Mouse (Mus musculus) ES-E14 (cell line): ENCODE data around the gene Polr2h. TPM values are rescaled to one million over a fixed set of nuclear protein-coding genes. Genes with fewer than 3 reads are reported as not detected.

Source experiments
- DNase-seq: peaks from one replicate; pipeline ENCODE4 v3.0.0-alpha.2; 2013; ENCODE audit warnings: low read depth, low spot score
- H3K27ac ChIP-seq: 2 replicates; pipeline ENCODE4 v1.5.1; 2012; ENCODE audit warnings: low read depth, mild to moderate bottlenecking, low read length, moderate library complexity, mixed read lengths; ENCODE audit not compliant: poor library complexity, insufficient read depth, severe bottlenecking
- H3K36me3 ChIP-seq: 2 replicates; pipeline ENCODE4 v1.6.1; 2012; ENCODE audit warnings: mild to moderate bottlenecking, low read length, moderate library complexity, mixed read lengths; ENCODE audit not compliant: control insufficient read depth, poor library complexity, insufficient read depth, severe bottlenecking
- H3K4me1 ChIP-seq, 2 experiments: fragments of 150-350 bp in 1 of 2; sonication (generic) in 1 of 2; 2 replicates each; pipeline ENCODE4 v1.6.1; 2012; ENCODE audit warnings: low read length in 2 of 2, mild to moderate bottlenecking in 1 of 2, mixed read lengths in 1 of 2; ENCODE audit not compliant: control insufficient read depth in 2 of 2, insufficient read depth in 2 of 2, poor library complexity in 1 of 2
- H3K4me3 ChIP-seq, 2 experiments: fragments of 150-350 bp in 1 of 2; sonication (generic) in 1 of 2; 2 replicates each; pipeline ENCODE4 v1.5.1; 2012; ENCODE audit warnings: low read length in 2 of 2, low read depth in 1 of 2, mild to moderate bottlenecking in 1 of 2, mixed read lengths in 1 of 2; ENCODE audit not compliant: insufficient read depth in 1 of 2, poor library complexity in 1 of 2, severe bottlenecking in 1 of 2
- H3K9ac ChIP-seq: 2 replicates; pipeline ENCODE4 v1.6.1; 2012; ENCODE audit warnings: low read depth, mild to moderate bottlenecking, low read length, mixed read lengths; ENCODE audit not compliant: poor library complexity, insufficient read depth, severe bottlenecking
- H3K9me3 ChIP-seq: fragments of 150-350 bp; sonication (generic); 2 replicates; pipeline ENCODE4 v1.6.1; 2012; ENCODE audit warnings: low read depth, mild to moderate bottlenecking, low read length; ENCODE audit not compliant: control insufficient read depth, insufficient read depth
- CHD2 ChIP-seq: IDR thresholded peaks from 2 replicates; pipeline ENCODE4 v1.6.1; 2014; ENCODE audit warnings: mild to moderate bottlenecking, low read depth, low read length, inconsistent platforms
- HCFC1 ChIP-seq: IDR thresholded peaks from 2 replicates; pipeline ENCODE4 v1.6.1; 2012; ENCODE audit warnings: low read length, inconsistent platforms, borderline replicate concordance; ENCODE audit not compliant: insufficient read depth
- MAFK ChIP-seq: IDR thresholded peaks from 2 replicates; pipeline ENCODE4 v1.6.1; 2014; ENCODE audit warnings: mild to moderate bottlenecking, low read depth, low read length, inconsistent platforms; ENCODE audit not compliant: insufficient read depth
- ZC3H11A ChIP-seq: IDR thresholded peaks from 2 replicates; pipeline ENCODE4 v1.6.1; 2012; ENCODE audit warnings: low read depth, mild to moderate bottlenecking, inconsistent platforms, low read length, borderline replicate concordance
- ZNF384 ChIP-seq: IDR thresholded peaks from 2 replicates; pipeline ENCODE4 v1.6.1; 2012; ENCODE audit warnings: low read depth, low read length, inconsistent platforms
- in situ Hi-C, 2 experiments: fragments of 600-800 bp; cut with MboI; formaldehyde crosslinking; loops; one replicate each; pipeline ENCODE4 v1.15.1; 2025; ENCODE audit warnings: low sequenced_read_pairs in 2 of 2, inconsistent platforms in 1 of 2; ENCODE audit not compliant: unreplicated experiment in 2 of 2
- total RNA-seq: library from RNA; depleted of rRNA; stranded (reverse); fragments of 300-350 nt; gene quantifications from 2 replicates; pipeline ENCODE4 v1.2.3, GENCODE M21; 2012

The Polr2h gene
- total RNA-seq, 1 experiment, result 125 TPM

DNA sequence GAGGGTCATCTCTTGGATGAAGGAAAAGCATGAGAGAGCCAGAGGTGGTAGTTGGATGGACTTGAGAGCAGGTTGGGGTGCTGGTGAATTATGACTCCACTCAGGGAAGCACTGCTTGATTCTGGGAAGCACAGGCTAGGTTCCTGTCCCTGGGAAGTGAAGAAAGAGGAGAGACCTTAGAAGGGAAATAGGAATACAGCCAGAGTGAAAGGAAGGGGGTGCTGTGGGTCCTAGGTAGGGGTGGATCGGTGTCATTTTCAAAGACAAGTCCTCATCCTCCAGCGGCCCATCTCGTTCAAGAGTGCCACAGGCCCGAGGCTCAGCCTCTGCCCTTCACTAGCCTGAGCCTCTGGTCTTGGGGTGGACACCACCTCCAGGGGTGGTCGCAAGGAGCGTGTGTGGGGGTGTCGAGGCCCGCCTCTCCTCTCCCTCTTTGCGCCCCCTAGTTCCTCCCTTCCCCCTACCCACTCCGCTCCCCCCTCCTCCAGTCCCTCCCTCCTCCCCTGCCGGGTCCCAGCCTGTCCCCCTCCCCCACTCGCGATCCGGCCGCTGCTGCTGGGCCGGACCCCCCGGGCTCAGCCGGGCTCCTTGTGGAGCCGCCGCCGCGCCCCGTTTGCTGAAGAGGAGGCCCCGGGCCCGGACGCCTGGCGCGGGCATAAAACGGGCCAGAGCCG, 14.9 kb downstream of the Polr2h start:
- peaks cover 5 to 16% of the 10 kb centered on the region in 2 experiments; a peak in 2 of 4 replicates for H3K4me1 ChIP-seq
- H3K4me3 ChIP-seq, result peak overlapping the region; percentile 85 to 87
- no peaks in the 10 kb centered on the region; the same call in 1 of the 2 replicates for H3K36me3 ChIP-seq
- TF ChIP-seq MAFK (no peak), ZNF384 (no peak), HCFC1 (no peak), CHD2 (no peak), ZC3H11A (no peak)
- H3K27ac ChIP-seq, result no peak overlapping the region
- H3K9ac ChIP-seq, result peak overlapping the region; percentile 58
- no peak for DNase-seq
- H3K9me3 ChIP-seq, result no peaks in the 10 kb centered on the region
- in situ Hi-C loops, result no loop called here

DNA sequence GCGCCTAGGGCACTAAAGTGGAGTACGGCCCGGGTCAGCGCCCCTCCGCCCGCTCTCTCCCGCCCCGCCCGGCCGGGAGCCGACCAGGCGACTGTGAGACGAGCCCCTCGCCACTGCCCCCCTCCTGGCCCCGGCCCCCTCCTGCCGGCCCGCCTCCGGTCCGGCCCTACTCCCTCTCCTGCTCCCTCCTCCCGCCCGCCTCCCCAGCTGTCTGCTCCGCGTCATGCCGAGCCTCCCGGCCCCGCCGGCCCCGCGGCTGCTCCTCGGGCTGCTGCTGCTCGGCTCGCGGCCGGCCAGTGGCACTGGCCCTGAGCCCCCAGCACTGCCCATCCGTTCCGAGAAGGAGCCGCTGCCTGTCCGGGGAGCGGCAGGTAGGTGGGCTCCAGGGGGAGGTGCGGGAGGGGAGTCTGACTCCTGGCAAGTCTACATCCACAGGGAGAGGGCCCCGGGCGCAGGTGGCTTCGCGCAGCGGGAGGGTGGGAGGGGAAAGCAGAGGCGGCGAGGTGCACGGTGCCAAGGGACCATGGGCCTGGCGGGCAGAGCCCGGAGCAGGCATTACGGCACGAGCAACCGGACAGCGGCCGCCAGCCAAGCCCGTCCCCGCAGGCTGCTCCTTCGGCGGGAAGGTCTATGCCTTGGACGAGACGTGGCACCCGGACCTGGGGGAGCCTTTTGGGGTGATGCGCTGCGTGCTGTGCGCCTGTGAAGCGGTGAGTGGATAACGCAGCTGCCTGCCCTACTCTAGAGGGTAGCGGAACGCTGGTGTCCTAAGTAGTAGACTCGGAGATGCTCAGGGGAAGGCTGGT, 15.7 kb downstream of the Polr2h start, which contains the start of gene Chrd:
Gene Chrd, plus strand, starts transcription at position 203 of the 806 bp plus-strand sequence.
- Histone ChIP-seq H3K9ac (peak within 1 kb of the TSS; percentile 58), H3K9me3 (no peaks in the 10 kb centered on the region), H3K27ac (no peak within 1 kb of the TSS), H3K36me3 (no peaks in the 10 kb centered on the region; the same call in 1 of the 2 replicates), H3K4me3 (peak within 1 kb of the TSS; percentile 85 to 87), H3K4me1 (peaks cover 5 to 16% of the 10 kb centered on the region in 2 experiments; a peak in 2 of 4 replicates)
- in situ Hi-C loops, result no loop called here
- no peak for TF ChIP-seq ZNF384
- TF ChIP-seq HCFC1, result no peak
- no peak for TF ChIP-seq ZC3H11A
- no peak for TF ChIP-seq MAFK
- no peak for TF ChIP-seq CHD2
- DNase-seq, result no peak

DNA sequence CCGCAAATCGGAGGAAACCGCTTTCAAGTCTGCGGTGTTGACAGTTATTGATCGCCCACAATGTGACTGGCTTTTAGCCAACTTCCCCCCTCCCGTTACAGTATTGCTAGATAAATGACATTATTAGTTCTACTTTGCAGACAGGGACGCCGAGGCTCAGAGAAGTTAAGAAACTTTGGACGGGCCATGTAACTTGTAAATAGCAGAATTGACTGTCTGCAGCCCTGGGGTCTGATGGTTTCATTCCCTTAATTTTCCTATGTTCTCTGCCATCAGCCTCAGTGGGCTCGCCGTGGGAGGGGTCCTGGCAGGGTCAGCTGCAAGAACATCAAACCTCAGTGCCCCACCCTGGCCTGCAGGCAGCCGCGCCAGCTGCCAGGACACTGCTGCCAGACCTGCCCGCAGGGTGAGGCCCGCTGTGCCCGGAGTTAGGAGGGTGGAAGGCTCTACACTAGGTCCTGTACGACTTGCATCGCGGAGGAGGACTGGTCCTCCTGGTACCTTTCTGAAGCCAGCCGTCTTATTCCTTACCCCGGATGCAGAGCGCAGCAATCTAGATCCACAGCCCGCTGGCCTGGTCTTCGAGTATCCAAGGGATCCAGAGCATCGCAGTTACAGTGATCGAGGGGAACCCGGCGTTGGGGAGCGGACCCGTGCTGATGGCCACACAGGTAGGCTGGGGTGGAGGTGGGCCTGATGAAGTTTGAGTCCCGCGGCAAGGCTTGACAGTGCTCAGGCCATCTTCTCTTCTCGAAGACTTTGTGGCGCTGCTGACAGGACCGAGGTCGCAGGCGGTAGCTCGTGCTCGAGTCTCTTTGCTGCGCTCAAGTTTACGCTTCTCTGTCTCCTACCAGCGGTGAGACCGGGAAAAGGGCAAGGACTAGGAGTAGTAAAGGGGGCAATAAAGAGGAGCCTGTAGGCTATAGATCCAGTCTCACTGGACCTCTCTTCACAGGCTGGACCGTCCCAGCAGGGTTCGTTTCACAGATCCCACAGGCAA, 16.6 kb downstream of the Polr2h start, which contains the start of gene Thpo:
Gene Thpo, minus strand, starts transcription at position 781 of the 1,000 bp plus-strand sequence.
- Histone ChIP-seq H3K4me1 (peaks cover 5 to 16% of the 10 kb centered on the region in 2 experiments; a peak in 2 of 4 replicates), H3K36me3 (no peaks in the 10 kb centered on the region; the same call in 1 of the 2 replicates), H3K9ac (no peak within 1 kb of the TSS), H3K9me3 (no peaks in the 10 kb centered on the region), H3K4me3 (peak within 1 kb of the TSS; percentile 85 to 87), H3K27ac (no peak within 1 kb of the TSS)
- DNase-seq, result no peak
- no peak for TF ChIP-seq MAFK
- no peak for TF ChIP-seq HCFC1
- TF ChIP-seq ZNF384, result no peak
- no peak for TF ChIP-seq ZC3H11A
- no peak for TF ChIP-seq CHD2
- in situ Hi-C loops, result no loop called here

DNA sequence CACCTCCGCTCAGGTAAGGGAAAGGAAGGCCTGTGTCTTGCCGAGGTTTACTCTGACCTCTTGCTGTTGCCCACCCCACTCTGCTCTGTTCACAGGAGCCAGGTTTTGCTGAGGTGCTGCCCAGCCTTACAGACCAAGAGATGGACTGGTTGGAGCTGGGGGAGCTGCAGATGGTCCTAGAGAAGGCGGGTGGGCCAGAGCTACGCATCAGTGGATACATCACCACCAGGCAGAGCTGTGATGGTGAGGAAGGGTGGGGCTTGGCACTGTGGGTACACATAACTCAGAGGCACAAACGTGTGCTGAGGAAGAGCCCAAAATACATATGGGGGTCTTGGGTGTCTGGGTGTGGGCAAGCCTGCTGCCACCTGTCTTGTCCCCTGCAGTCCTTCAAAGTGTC, 18.2 kb downstream of the Polr2h start:
- Histone ChIP-seq H3K36me3 (no peaks in the 10 kb centered on the region; the same call in 1 of the 2 replicates), H3K9ac (no peak overlapping the region), H3K9me3 (no peaks in the 10 kb centered on the region), H3K4me1 (peaks cover 5 to 7% of the 10 kb centered on the region in 2 experiments; a peak in 1 of 4 replicates), H3K4me3 (no peak overlapping the region), H3K27ac (no peak overlapping the region)
- in situ Hi-C loops, result no loop called here
- TF ChIP-seq CHD2 (no peak), HCFC1 (no peak)
- no peak for DNase-seq
